Mouse (Mus musculus): Measurements from ENCODE around the gene St6galnac5. TPM values are rescaled to one million over a fixed set of nuclear protein-coding genes. Genes with fewer than 3 reads are reported as not detected.
A peak's percentile ranks its signal among the peaks of the same experiment; 100 is the strongest.

St6galnac5 gene
- polyA plus RNA-seq, 1 experiment from 2014 or later, result 9.9 TPM

GRCm38 (mm10) chr3:152842648-152843047, 139.4 kb downstream of the St6galnac5 start:
- Histone ChIP-seq H3K36me3 (no peaks in the 10 kb centered on the region), H3K4me2 (replicated peaks) (no peak overlapping the region), H3K9ac (no peak overlapping the region), H3K4me1 (0 out of 2 replicates have a peak, but pooled peaks cover 4% of the 10 kb centered on the region), H3K27ac (no peak overlapping the region), H3K9me3 (no peaks in the 10 kb centered on the region), H3K4me3 (no peak overlapping the region), H3K27me3 (replicated peaks) (no peaks in the 10 kb centered on the region)
- 69% methylated on average over 3 of the region's 3 CpGs for WGBS
- no peak for ATAC-seq (ENCODE audit: low FRiP score, low read depth)

GRCm38 (mm10) chr3:152841264-152841663, 140.8 kb downstream of the St6galnac5 start:
- Histone ChIP-seq H3K27me3 (replicated peaks) (no peaks in the 10 kb centered on the region), H3K36me3 (no peaks in the 10 kb centered on the region), H3K9me3 (no peaks in the 10 kb centered on the region), H3K9ac (no peak overlapping the region), H3K4me2 (replicated peaks) (no peak overlapping the region), H3K4me3 (no peak overlapping the region), H3K4me1 (0 out of 2 replicates have a peak, but pooled peaks cover 2% of the 10 kb centered on the region), H3K27ac (no peak overlapping the region)
- 86% methylated on average over 6 of the region's 6 CpGs for WGBS
- ATAC-seq (ENCODE audit: low FRiP score, low read depth), result no peak

- 0 out of 2 replicates have a peak, but pooled peaks cover 2% of the 10 kb centered on the region for H3K9me3 ChIP-seq
- no peaks in the 10 kb centered on the region for H3K36me3 ChIP-seq
- 91% methylated on average over 1 of the region's 1 CpGs for WGBS
- H3K27me3 ChIP-seq (replicated peaks), result no peaks in the 10 kb centered on the region
- H3K9ac ChIP-seq, result no peak overlapping the region
- no peak for ATAC-seq (ENCODE audit: low FRiP score, low read depth)
- no peak overlapping the region for H3K4me3 ChIP-seq
- no peak overlapping the region for H3K4me2 ChIP-seq (replicated peaks)
- no peak overlapping the region for H3K27ac ChIP-seq
- no peaks in the 10 kb centered on the region for H3K4me1 ChIP-seq
These were observed 144.1 kb downstream of the St6galnac5 start for GRCm38 (mm10) chr3:152837938-152838337.

GRCm38 (mm10) chr3:152837407-152837806, 144.6 kb downstream of the St6galnac5 start:
- no peaks in the 10 kb centered on the region for H3K36me3 ChIP-seq
- no peaks in the 10 kb centered on the region for H3K27me3 ChIP-seq (replicated peaks)
- WGBS, result 72% methylated on average over 2 of the region's 2 CpGs
- 0 out of 2 replicates have a peak, but pooled peaks cover 2% of the 10 kb centered on the region for H3K9me3 ChIP-seq
- no peak overlapping the region for H3K27ac ChIP-seq
- no peak for ATAC-seq (ENCODE audit: low FRiP score, low read depth)
- H3K9ac ChIP-seq, result no peak overlapping the region
- H3K4me2 ChIP-seq (replicated peaks), result no peak overlapping the region
- H3K4me3 ChIP-seq, result no peak overlapping the region
- H3K4me1 ChIP-seq, result no peaks in the 10 kb centered on the region

- 78% methylated on average over 4 of the region's 4 CpGs for WGBS
- Histone ChIP-seq H3K27me3 (replicated peaks) (no peaks in the 10 kb centered on the region), H3K4me1 (no peaks in the 10 kb centered on the region), H3K27ac (no peak overlapping the region), H3K4me2 (replicated peaks) (no peak overlapping the region), H3K4me3 (no peak overlapping the region), H3K9me3 (0 out of 2 replicates have a peak, but pooled peaks cover 2% of the 10 kb centered on the region), H3K36me3 (no peaks in the 10 kb centered on the region), H3K9ac (no peak overlapping the region)
- ATAC-seq (ENCODE audit: low FRiP score, low read depth), result peak; percentile 33; the same call in 1 of the 2 replicates
These were observed 149.6 kb downstream of the St6galnac5 start for GRCm38 (mm10) chr3:152832436-152832835.

GRCm38 (mm10) chr3:152831974-152832373, 150.1 kb downstream of the St6galnac5 start:
- no peak overlapping the region for H3K9ac ChIP-seq
- no peak overlapping the region for H3K27ac ChIP-seq
- H3K9me3 ChIP-seq, result 0 out of 2 replicates have a peak, but pooled peaks cover 2% of the 10 kb centered on the region
- H3K4me1 ChIP-seq, result no peaks in the 10 kb centered on the region
- no peak overlapping the region for H3K4me3 ChIP-seq
- no peaks in the 10 kb centered on the region for H3K36me3 ChIP-seq
- no peak overlapping the region for H3K4me2 ChIP-seq (replicated peaks)
- WGBS, result 79% methylated on average over 9 of the region's 9 CpGs
- H3K27me3 ChIP-seq (replicated peaks), result no peaks in the 10 kb centered on the region
- no peak for ATAC-seq (ENCODE audit: low FRiP score, low read depth)

- Histone ChIP-seq H3K27me3 (replicated peaks) (no peaks in the 10 kb centered on the region), H3K4me3 (no peak overlapping the region), H3K27ac (no peak overlapping the region), H3K9ac (no peak overlapping the region), H3K36me3 (no peaks in the 10 kb centered on the region), H3K9me3 (0 out of 2 replicates have a peak, but pooled peaks cover 2% of the 10 kb centered on the region), H3K4me2 (replicated peaks) (no peak overlapping the region), H3K4me1 (no peaks in the 10 kb centered on the region)
- ATAC-seq (ENCODE audit: low FRiP score, low read depth), result no peak
- 83% methylated on average over 3 of the region's 3 CpGs for WGBS
These were observed 150.7 kb downstream of the St6galnac5 start for GRCm38 (mm10) chr3:152831377-152831776.

- no peak overlapping the region for H3K4me2 ChIP-seq (replicated peaks)
- no peak overlapping the region for H3K9ac ChIP-seq
- no peaks in the 10 kb centered on the region for H3K27me3 ChIP-seq (replicated peaks)
- no peak for ATAC-seq (ENCODE audit: low FRiP score, low read depth)
- no peaks in the 10 kb centered on the region for H3K36me3 ChIP-seq
- no peaks in the 10 kb centered on the region; the same call in 1 of the 2 replicates for H3K4me1 ChIP-seq
- 72% methylated on average over 14 of the region's 14 CpGs for WGBS
- H3K4me3 ChIP-seq, result no peak overlapping the region
- H3K27ac ChIP-seq, result no peak overlapping the region
- H3K9me3 ChIP-seq, result no peaks in the 10 kb centered on the region
These were observed 160.8 kb downstream of the St6galnac5 start for GRCm38 (mm10) chr3:152821202-152821601.

- WGBS, result 77% methylated on average over 3 of the region's 3 CpGs
- Histone ChIP-seq H3K9me3 (no peaks in the 10 kb centered on the region), H3K4me2 (replicated peaks) (no peak overlapping the region), H3K4me1 (no peaks in the 10 kb centered on the region; the same call in 1 of the 2 replicates), H3K27me3 (replicated peaks) (no peaks in the 10 kb centered on the region), H3K4me3 (no peak overlapping the region), H3K9ac (no peak overlapping the region), H3K27ac (no peak overlapping the region), H3K36me3 (no peaks in the 10 kb centered on the region)
- no peak for ATAC-seq (ENCODE audit: low FRiP score, low read depth)
These were observed 161.6 kb downstream of the St6galnac5 start for GRCm38 (mm10) chr3:152820406-152820805.

- Histone ChIP-seq H3K4me1 (no peaks in the 10 kb centered on the region; the same call in 1 of the 2 replicates), H3K36me3 (no peaks in the 10 kb centered on the region), H3K4me3 (no peak overlapping the region), H3K9ac (no peak overlapping the region), H3K9me3 (no peaks in the 10 kb centered on the region), H3K4me2 (replicated peaks) (no peak overlapping the region), H3K27ac (no peak overlapping the region), H3K27me3 (replicated peaks) (no peaks in the 10 kb centered on the region)
- WGBS, result 87% methylated on average over 5 of the region's 5 CpGs
- no peak for ATAC-seq (ENCODE audit: low FRiP score, low read depth)
These were observed 166.9 kb downstream of the St6galnac5 start for GRCm38 (mm10) chr3:152815110-152815509.

GRCm38 (mm10) chr3:152813905-152814304, 168.1 kb downstream of the St6galnac5 start:
- Histone ChIP-seq H3K4me2 (replicated peaks) (no peak overlapping the region), H3K27me3 (replicated peaks) (no peaks in the 10 kb centered on the region), H3K9ac (no peak overlapping the region), H3K4me1 (no peaks in the 10 kb centered on the region; the same call in 1 of the 2 replicates), H3K36me3 (no peaks in the 10 kb centered on the region), H3K4me3 (no peak overlapping the region), H3K9me3 (no peaks in the 10 kb centered on the region), H3K27ac (no peak overlapping the region)
- 84% methylated on average over 4 of the region's 4 CpGs for WGBS
- no peak for ATAC-seq (ENCODE audit: low FRiP score, low read depth)

- Histone ChIP-seq H3K4me3 (no peak overlapping the region), H3K4me1 (no peaks in the 10 kb centered on the region), H3K9me3 (no peaks in the 10 kb centered on the region), H3K4me2 (replicated peaks) (no peak overlapping the region), H3K36me3 (no peaks in the 10 kb centered on the region), H3K27me3 (replicated peaks) (no peaks in the 10 kb centered on the region), H3K27ac (no peak overlapping the region), H3K9ac (no peak overlapping the region)
- WGBS, result 84% methylated on average over 9 of the region's 9 CpGs
- no peak for ATAC-seq (ENCODE audit: low FRiP score, low read depth)
These were observed 182.2 kb downstream of the St6galnac5 start for GRCm38 (mm10) chr3:152799738-152800431.

GRCm38 (mm10) chr3:152797354-152797753, 184.7 kb downstream of the St6galnac5 start:
- no peak overlapping the region for H3K27ac ChIP-seq
- no peaks in the 10 kb centered on the region for H3K36me3 ChIP-seq
- H3K4me3 ChIP-seq, result no peak overlapping the region
- H3K4me2 ChIP-seq (replicated peaks), result no peak overlapping the region
- ATAC-seq (ENCODE audit: low FRiP score, low read depth), result no peak
- no peaks in the 10 kb centered on the region for H3K4me1 ChIP-seq
- 6% methylated on average over 2 of the region's 2 CpGs for WGBS
- H3K9me3 ChIP-seq, result no peaks in the 10 kb centered on the region
- H3K9ac ChIP-seq, result no peak overlapping the region
- H3K27me3 ChIP-seq (replicated peaks), result no peaks in the 10 kb centered on the region
